Mouse (Mus musculus): ENCODE data around the gene Ncstn. TPM values are rescaled to one million over a fixed set of nuclear protein-coding genes. Genes with fewer than 3 reads are reported as not detected.

The Ncstn gene
- polyA plus RNA-seq, 1 experiment from 2014 or later: 121 TPM

- no peaks in the 10 kb centered on the region for H3K9me3 ChIP-seq (replicated peaks)
- peak overlapping the region; percentile 91 for H3K4me3 ChIP-seq (replicated peaks)
- WGBS: under 1% methylated on average over 48 of the region's 54 CpGs
- H3K27me3 ChIP-seq: no peaks in the 10 kb centered on the region
- no peaks in the 10 kb centered on the region for H3K36me3 ChIP-seq
- peak overlapping the region; percentile 97 for H3K27ac ChIP-seq (replicated peaks)
- H3K9ac ChIP-seq: peak overlapping the region; percentile 90
- peaks cover 45% of the 10 kb centered on the region for H3K4me1 ChIP-seq
- H3K4me2 ChIP-seq (replicated peaks): peak overlapping the region; percentile 68
- ATAC-seq (ENCODE audit: insufficient number of reproducible peaks, low FRiP score, low TSS enrichment, low read depth): peak; percentile 89
Observed at GRCm38 (mm10) chr1:172027010-172027808, 55.4 kb downstream of the Ncstn start.

GRCm38 (mm10) chr1:172026201-172026901 lies 56.2 kb downstream of the Ncstn start:
- 1% methylated on average over 23 of the region's 23 CpGs for WGBS

GRCm38 (mm10) chr1:172025201-172025904 lies 57.2 kb downstream of the Ncstn start:
- H3K27me3 ChIP-seq: no peaks in the 10 kb centered on the region
- peak overlapping the region; percentile 91 for H3K4me3 ChIP-seq (replicated peaks)
- H3K4me1 ChIP-seq: peaks cover 54% of the 10 kb centered on the region
- peak overlapping the region; percentile 90; the same call in 1 of the 2 replicates for H3K9ac ChIP-seq
- H3K27ac ChIP-seq (replicated peaks): peak overlapping the region; percentile 97
- H3K9me3 ChIP-seq (replicated peaks): no peaks in the 10 kb centered on the region
- no peak for ATAC-seq (ENCODE audit: insufficient number of reproducible peaks, low FRiP score, low TSS enrichment, low read depth)
- 33% methylated on average over 8 of the region's 8 CpGs for WGBS
- peak overlapping the region; percentile 68 for H3K4me2 ChIP-seq (replicated peaks)
- H3K36me3 ChIP-seq: no peaks in the 10 kb centered on the region

More at GRCm38 (mm10) chr1:172026201-172026901, 56.2 kb downstream of the Ncstn start:
- no peaks in the 10 kb centered on the region for H3K27me3 ChIP-seq
- peak; percentile 85 for ATAC-seq (ENCODE audit: insufficient number of reproducible peaks, low FRiP score, low TSS enrichment, low read depth)
- peak overlapping the region; percentile 91 for H3K4me3 ChIP-seq (replicated peaks)
- no peaks in the 10 kb centered on the region for H3K36me3 ChIP-seq
- peaks cover 51% of the 10 kb centered on the region for H3K4me1 ChIP-seq
- no peaks in the 10 kb centered on the region for H3K9me3 ChIP-seq (replicated peaks)
- peak overlapping the region; percentile 68 for H3K4me2 ChIP-seq (replicated peaks)
- peak overlapping the region; percentile 97 for H3K27ac ChIP-seq (replicated peaks)
- H3K9ac ChIP-seq: peak overlapping the region; percentile 90

GRCm38 (mm10) chr1:172024140-172024895 lies 58.3 kb downstream of the Ncstn start:
- Histone ChIP-seq H3K27ac (replicated peaks) (peak overlapping the region; percentile 52; the same call in 1 of the 2 replicates), H3K4me2 (replicated peaks) (peak overlapping the region; percentile 68), H3K4me3 (replicated peaks) (peak overlapping the region; percentile 91; the same call in 1 of the 2 replicates), H3K9ac (no peak overlapping the region), H3K36me3 (no peaks in the 10 kb centered on the region), H3K9me3 (replicated peaks) (no peaks in the 10 kb centered on the region), H3K27me3 (no peaks in the 10 kb centered on the region), H3K4me1 (peaks cover 65% of the 10 kb centered on the region)
- no peak for ATAC-seq (ENCODE audit: insufficient number of reproducible peaks, low FRiP score, low TSS enrichment, low read depth)
- WGBS: 47% methylated on average over 9 of the region's 9 CpGs

- H3K4me2 ChIP-seq (replicated peaks): 0 out of 2 replicates have a peak overlapping the region, but pooled peaks have one; percentile 2
- 68% methylated on average over 10 of the region's 10 CpGs for WGBS
- no peaks in the 10 kb centered on the region for H3K36me3 ChIP-seq
- no peak for ATAC-seq (ENCODE audit: insufficient number of reproducible peaks, low FRiP score, low TSS enrichment, low read depth)
- H3K27me3 ChIP-seq: no peaks in the 10 kb centered on the region
- no peaks in the 10 kb centered on the region for H3K9me3 ChIP-seq (replicated peaks)
- no peak overlapping the region for H3K4me3 ChIP-seq (replicated peaks)
- peak overlapping the region; percentile 84 for H3K27ac ChIP-seq (replicated peaks)
- peaks cover 82% of the 10 kb centered on the region for H3K4me1 ChIP-seq
- no peak overlapping the region for H3K9ac ChIP-seq
Observed at GRCm38 (mm10) chr1:172019863-172020521, 62.6 kb downstream of the Ncstn start.

GRCm38 (mm10) chr1:172019339-172019738 lies 63.3 kb downstream of the Ncstn start:
- 73% methylated on average over 4 of the region's 4 CpGs for WGBS
- no peaks in the 10 kb centered on the region for H3K36me3 ChIP-seq
- H3K4me1 ChIP-seq: peaks cover 79% of the 10 kb centered on the region
- 0 out of 2 replicates have a peak overlapping the region, but pooled peaks have one; percentile 2 for H3K4me2 ChIP-seq (replicated peaks)
- no peaks in the 10 kb centered on the region for H3K27me3 ChIP-seq
- peak overlapping the region; percentile 84 for H3K27ac ChIP-seq (replicated peaks)
- H3K4me3 ChIP-seq (replicated peaks): 0 out of 2 replicates have a peak overlapping the region, but pooled peaks have one; percentile 8
- H3K9me3 ChIP-seq (replicated peaks): no peaks in the 10 kb centered on the region
- H3K9ac ChIP-seq: no peak overlapping the region
- ATAC-seq (ENCODE audit: insufficient number of reproducible peaks, low FRiP score, low TSS enrichment, low read depth): peak; percentile 43; the same call in 1 of the 2 replicates

GRCm38 (mm10) chr1:172018336-172019311 lies 64.0 kb downstream of the Ncstn start:
- no peak overlapping the region for H3K4me2 ChIP-seq (replicated peaks)
- peak overlapping the region; percentile 84 for H3K27ac ChIP-seq (replicated peaks)
- no peaks in the 10 kb centered on the region for H3K9me3 ChIP-seq (replicated peaks)
- H3K4me1 ChIP-seq: peaks cover 72% of the 10 kb centered on the region
- 0 out of 2 replicates have a peak, but pooled peaks have one; percentile 48 for ATAC-seq (ENCODE audit: insufficient number of reproducible peaks, low FRiP score, low TSS enrichment, low read depth)
- no peaks in the 10 kb centered on the region for H3K36me3 ChIP-seq
- WGBS: 83% methylated on average over 9 of the region's 9 CpGs
- no peak overlapping the region for H3K9ac ChIP-seq
- 0 out of 2 replicates have a peak overlapping the region, but pooled peaks have one; percentile 8 for H3K4me3 ChIP-seq (replicated peaks)
- no peaks in the 10 kb centered on the region for H3K27me3 ChIP-seq

- Histone ChIP-seq H3K4me1 (peaks cover 74% of the 10 kb centered on the region), H3K36me3 (no peaks in the 10 kb centered on the region), H3K4me2 (replicated peaks) (no peak overlapping the region), H3K9me3 (replicated peaks) (no peaks in the 10 kb centered on the region), H3K4me3 (replicated peaks) (no peak overlapping the region), H3K9ac (no peak overlapping the region), H3K27me3 (no peaks in the 10 kb centered on the region), H3K27ac (replicated peaks) (peak overlapping the region; percentile 56)
- WGBS: 66% methylated on average over 6 of the region's 6 CpGs
- no peak for ATAC-seq (ENCODE audit: insufficient number of reproducible peaks, low FRiP score, low TSS enrichment, low read depth)
Observed at GRCm38 (mm10) chr1:172017517-172018070, 65.0 kb downstream of the Ncstn start.
